Mouse (Mus musculus) embryonic stem cell, embryonic (primary cell): Measurements from ENCODE around the gene Ndufs2.

Experiments
- CTCF ChIA-PET, 4 experiments: fragments of 300-600 bp in 2 of 4; fragments of 350-600 bp in 2 of 4; sonication (Branson Sonifier 250); formaldehyde crosslinking; loops; one replicate each; lab custom pipeline; 2022; ENCODE audit warnings: inconsistent platforms in 2 of 4; lab: Charles Lee
- POLR2A ChIA-PET, 4 experiments: fragments of 300-600 bp in 2 of 4; fragments of 350-600 bp in 2 of 4; sonication (Branson Sonifier 250); formaldehyde crosslinking; loops; one replicate each; lab custom pipeline; 2022; ENCODE audit warnings: antibody characterized with exemption in 4 of 4, inconsistent platforms in 1 of 4; lab: Charles Lee

Gene Ndufs2

GRCm38 (mm10) chr1:171190832-171191231 lies 60.4 kb downstream of the Ndufs2 start:
- POLR2A ChIA-PET: interaction anchor here in 2 of 4 experiments (0.7 to 1.9 kb wide), 4 partner anchors 12 to 40 kb away, joined by 3 to 5 read pairs (median 4); partner anchors contain the start of genes Mpz (in 1 of the 2) and Sdhc (in 1 of the 2)

GRCm38 (mm10) chr1:171189476-171190114 lies 61.6 kb downstream of the Ndufs2 start:
- CTCF ChIA-PET: interaction anchor here in 3 of 4 experiments (0.6 to 2.5 kb wide), 10 partner anchors 15 to 138 kb away, joined by 3 to 18 read pairs (median 3); partner anchors contain the start of gene Tomm40l (in 1 of the 3)
- POLR2A ChIA-PET: interaction anchor here (0.6 to 2.1 kb wide), 14 partner anchors 7 to 378 kb away, joined by 3 to 8 read pairs (median 4); partner anchors contain the start of genes Atf6 (in 1 of the 4), Nr1i3 (in 1 of the 4) and Pcp4l1 (in 1 of the 4)

More at GRCm38 (mm10) chr1:171190832-171191231, 60.4 kb downstream of the Ndufs2 start:
- CTCF ChIA-PET: interaction anchor here (0.6 to 2.5 kb wide), 5 partner anchors 15 to 166 kb away, joined by 3 to 18 read pairs (median 4); partner anchors contain the start of gene Tomm40l (in 1 of the 4)

GRCm38 (mm10) chr1:171189046-171189445 lies 62.1 kb downstream of the Ndufs2 start:
- ChIA-PET CTCF (interaction anchor here in 3 of 4 experiments (0.6 to 2.5 kb wide), 7 partner anchors 14 to 133 kb away, joined by 3 to 18 read pairs (median 3); partner anchors contain the start of gene Tomm40l (in 1 of the 3)), POLR2A (interaction anchor here (0.7 to 2.1 kb wide), 10 partner anchors 8 to 288 kb away, joined by 3 to 8 read pairs (median 4); partner anchors contain the start of genes Nr1i3 (in 1 of the 4) and Pcp4l1 (in 1 of the 4))

- POLR2A ChIA-PET: interaction anchor here in 2 of 4 experiments (1.3 to 2.1 kb wide), 6 partner anchors 9 to 58 kb away, joined by 3 to 8 read pairs (median 5); partner anchors contain the start of gene Pcp4l1 (in 1 of the 2)
- CTCF ChIA-PET: interaction anchor here in 1 of 4 experiments (1.7 to 2.2 kb wide), 2 partner anchors 20 to 77 kb away, joined by 3 to 5 read pairs; no protein-coding TSS in a partner anchor
These were observed 63.1 kb downstream of the Ndufs2 start for GRCm38 (mm10) chr1:171187851-171188700.

GRCm38 (mm10) chr1:171185655-171186054 lies 65.5 kb downstream of the Ndufs2 start:
- POLR2A ChIA-PET: interaction anchor here in 2 of 4 experiments (0.6 to 4.8 kb wide), 3 partner anchors 10 to 60 kb away, joined by 3 to 18 read pairs (median 5); partner anchors contain the start of gene Pcp4l1 (in 2 of the 2)
- CTCF ChIA-PET: interaction anchor here in 1 of 4 experiments (1.4 kb wide), 1 partner anchor 53 kb away, joined by 4 read pairs; no protein-coding TSS in a partner anchor
